Mouse (Mus musculus): Measurements from ENCODE around the gene Plk5. TPM values are rescaled to one million over a fixed set of nuclear protein-coding genes. Genes with fewer than 3 reads are reported as not detected.

Gene Plk5
- polyA plus RNA-seq, 1 experiment from 2014 or later: not detected

DNA sequence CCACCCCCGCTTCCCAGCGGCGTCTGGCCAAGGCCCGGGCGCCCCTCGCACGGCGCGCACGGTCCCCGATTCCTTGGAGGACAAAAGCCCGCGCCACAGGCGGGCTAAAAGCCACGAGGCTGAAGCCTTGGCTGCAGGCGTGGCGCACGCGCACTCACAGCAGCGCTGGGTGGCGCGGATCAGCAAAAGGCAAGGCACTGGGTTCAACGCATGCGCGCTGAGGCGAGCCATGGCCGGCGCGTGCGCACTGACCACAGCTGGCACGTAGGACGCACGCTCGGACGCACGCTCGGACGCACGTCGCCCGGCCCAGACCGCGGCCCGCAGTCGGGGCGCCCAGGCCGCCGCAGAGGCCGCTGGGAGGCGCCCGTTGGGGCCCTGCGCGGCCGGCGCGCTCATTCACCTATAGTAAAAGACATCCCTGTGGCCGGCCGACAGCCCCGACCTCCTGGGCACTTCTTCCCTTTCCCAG is 42.5 kb downstream of the Plk5 start:
- Histone ChIP-seq H3K36me3 (ENCODE audit: inconsistent target) (peaks cover 37% of the 10 kb centered on the region), H3K4me3 (ENCODE audit: inconsistent target) (peak overlapping the region; percentile 32; the same call in 1 of the 2 replicates), H3K79me2 (ENCODE audit: inconsistent target) (peaks cover 38% of the 10 kb centered on the region), H3K27ac (peak overlapping the region; percentile 71)
- under 1% methylated on average over 57 of the region's 59 CpGs for WGBS (ENCODE audit: missing documents)

GRCm38 (mm10) chr10:80399191-80399972 is 43.1 kb downstream of the Plk5 start, which contains the start of gene Mbd3:
Gene Mbd3 (minus strand): TSS chr10:80399550.
- Histone ChIP-seq H3K27ac (peak within 1 kb of the TSS; percentile 84), H3K36me3 (ENCODE audit: inconsistent target) (peaks cover 36% of the 10 kb centered on the region), H3K4me3 (ENCODE audit: inconsistent target) (peak within 1 kb of the TSS; percentile 52), H3K79me2 (ENCODE audit: inconsistent target) (peaks cover 44% of the 10 kb centered on the region)
- under 1% methylated on average over 68 of the region's 82 CpGs for WGBS (ENCODE audit: missing documents)

DNA sequence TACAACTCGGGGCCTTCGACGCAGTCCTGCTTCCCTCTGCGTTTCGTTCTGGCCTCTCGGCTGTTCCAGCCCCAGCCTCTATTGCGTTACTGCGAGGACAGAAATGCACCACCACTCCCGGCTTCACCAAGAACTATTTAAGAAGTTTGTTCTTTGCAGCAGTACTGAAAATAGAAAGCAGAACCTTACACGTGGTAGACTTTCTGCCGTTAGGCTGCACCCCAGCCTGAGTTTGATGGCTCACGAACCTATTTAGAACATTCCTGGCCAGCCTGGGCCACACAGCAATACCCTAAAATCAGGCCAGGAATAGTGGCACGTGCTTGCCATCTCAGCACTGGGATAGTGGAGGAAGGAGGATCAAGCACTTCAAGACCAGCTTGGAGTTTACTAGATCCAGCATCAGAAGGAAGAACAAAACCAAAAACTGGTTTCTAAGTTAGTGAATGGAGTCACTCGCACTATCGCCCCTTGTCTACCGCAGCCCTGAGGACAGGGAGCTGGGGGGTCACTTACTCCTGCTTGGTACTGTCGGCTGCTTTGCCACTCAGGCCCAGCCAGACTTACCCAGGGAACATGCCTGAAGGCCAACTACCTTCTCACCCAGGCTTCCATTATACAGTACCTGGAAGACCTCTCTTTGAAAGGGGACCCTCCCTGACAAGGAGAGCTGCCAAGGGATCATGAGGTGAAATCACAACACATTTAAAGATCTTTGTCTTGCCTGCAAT is 43.9 kb downstream of the Plk5 start:
- H3K4me3 ChIP-seq (ENCODE audit: inconsistent target): peak overlapping the region; percentile 52
- peak overlapping the region; percentile 84 for H3K27ac ChIP-seq
- 10% methylated on average over 16 of the region's 17 CpGs for WGBS (ENCODE audit: missing documents)
- peaks cover 28% of the 10 kb centered on the region for H3K36me3 ChIP-seq (ENCODE audit: inconsistent target)
- peaks cover 51% of the 10 kb centered on the region for H3K79me2 ChIP-seq (ENCODE audit: inconsistent target)

DNA sequence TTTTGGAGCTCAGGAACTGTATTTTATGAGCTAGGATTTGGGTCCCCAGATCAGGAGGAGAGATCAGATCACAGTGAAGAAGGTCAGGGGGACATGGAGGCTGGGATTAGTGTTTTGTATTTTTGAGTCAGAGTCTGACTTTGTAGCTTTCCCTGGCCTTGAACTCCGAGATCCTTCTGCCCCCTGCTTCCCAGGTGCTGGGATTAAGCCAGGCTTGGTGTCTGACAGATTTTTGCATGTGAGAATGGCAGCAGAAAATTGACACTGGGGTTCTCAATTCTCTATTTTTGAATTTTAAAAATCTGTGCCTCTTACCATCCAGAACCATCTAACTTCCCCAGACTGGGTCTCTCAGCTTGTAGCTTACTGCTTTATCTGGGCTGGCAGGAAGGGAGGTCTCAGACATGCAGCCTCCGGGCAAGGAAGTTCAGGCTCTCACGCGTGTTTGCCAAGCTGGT is 44.5 kb downstream of the Plk5 start:
- 56% methylated on average over 4 of the region's 4 CpGs for WGBS (ENCODE audit: missing documents)
- H3K36me3 ChIP-seq (ENCODE audit: inconsistent target): peaks cover 24% of the 10 kb centered on the region
- H3K27ac ChIP-seq: peak overlapping the region; percentile 84
- H3K4me3 ChIP-seq (ENCODE audit: inconsistent target): peak overlapping the region; percentile 52; the same call in 1 of the 2 replicates
- peaks cover 51% of the 10 kb centered on the region for H3K79me2 ChIP-seq (ENCODE audit: inconsistent target)

- WGBS (ENCODE audit: missing documents): 92% methylated on average over 4 of the region's 4 CpGs
- H3K36me3 ChIP-seq (ENCODE audit: inconsistent target): peaks cover 24% of the 10 kb centered on the region
- H3K4me3 ChIP-seq (ENCODE audit: inconsistent target): no peak overlapping the region
- H3K27ac ChIP-seq: no peak overlapping the region
- peaks cover 36% of the 10 kb centered on the region for H3K79me2 ChIP-seq (ENCODE audit: inconsistent target)
These were observed 46.9 kb downstream of the Plk5 start for GRCm38 (mm10) chr10:80403044-80403692.

- peaks cover 33% of the 10 kb centered on the region for H3K79me2 ChIP-seq (ENCODE audit: inconsistent target)
- H3K27ac ChIP-seq: no peak overlapping the region
- H3K36me3 ChIP-seq (ENCODE audit: inconsistent target): peaks cover 24% of the 10 kb centered on the region
- WGBS (ENCODE audit: missing documents): 48% methylated on average over 10 of the region's 10 CpGs
- H3K4me3 ChIP-seq (ENCODE audit: inconsistent target): peak overlapping the region; percentile 100
These were observed 49.4 kb downstream of the Plk5 start for GRCm38 (mm10) chr10:80405481-80406173.

GRCm38 (mm10) chr10:80406684-80407501 is 50.6 kb downstream of the Plk5 start, which contains the start of gene Uqcr11:
Gene Uqcr11 (minus strand): TSS chr10:80406830.
- H3K36me3 ChIP-seq (ENCODE audit: inconsistent target): peaks cover 21% of the 10 kb centered on the region
- under 1% methylated on average over 27 of the region's 27 CpGs for WGBS (ENCODE audit: missing documents)
- H3K27ac ChIP-seq: peak within 1 kb of the TSS; percentile 61
- peak within 1 kb of the TSS; percentile 100 for H3K4me3 ChIP-seq (ENCODE audit: inconsistent target)
- peaks cover 33% of the 10 kb centered on the region for H3K79me2 ChIP-seq (ENCODE audit: inconsistent target)

- Histone ChIP-seq H3K27ac (no peak overlapping the region), H3K36me3 (ENCODE audit: inconsistent target) (peaks cover 13% of the 10 kb centered on the region), H3K4me3 (ENCODE audit: inconsistent target) (no peak overlapping the region), H3K79me2 (ENCODE audit: inconsistent target) (peaks cover 33% of the 10 kb centered on the region)
- 54% methylated on average over 4 of the region's 4 CpGs for WGBS (ENCODE audit: missing documents)
These were observed 51.7 kb downstream of the Plk5 start for GRCm38 (mm10) chr10:80407924-80408323.

- H3K4me3 ChIP-seq (ENCODE audit: inconsistent target): no peak overlapping the region
- H3K27ac ChIP-seq: no peak overlapping the region
- H3K36me3 ChIP-seq (ENCODE audit: inconsistent target): peaks cover 24% of the 10 kb centered on the region; the same call in 1 of the 2 replicates
- WGBS (ENCODE audit: missing documents): 89% methylated on average over 43 of the region's 44 CpGs
- H3K79me2 ChIP-seq (ENCODE audit: inconsistent target): no peaks in the 10 kb centered on the region
These were observed 56.6 kb downstream of the Plk5 start for GRCm38 (mm10) chr10:80412656-80413541.

Other genes with a start within 250 kb of the Plk5 start
- gene Stk11, start 240.7 kb upstream of the Plk5 start, polyA plus RNA-seq (2018): 72.6 to 106 TPM (median 79.6 TPM) in 3 replicates
- gene Atp5d, start 217.8 kb upstream of the Plk5 start, polyA plus RNA-seq (2018): 68.4 to 213 TPM (median 169 TPM) in 3 replicates
- gene Cbarp, start 215.6 kb upstream of the Plk5 start, polyA plus RNA-seq (2018): 1.9 to 3.0 TPM (median 2.4 TPM) in 3 replicates
- gene Midn, start 208.2 kb upstream of the Plk5 start, polyA plus RNA-seq (2018): 16.3 to 36.3 TPM (median 20.3 TPM) in 3 replicates
- gene Cirbp, start 190.5 kb upstream of the Plk5 start, polyA plus RNA-seq (2018): 17.6 to 31.0 TPM (median 19.0 TPM) in 3 replicates
- 4.4 to 19.3 TPM (median 13.3 TPM) in 3 replicates for gene 1600002K03Rik, start 183.5 kb upstream of the Plk5 start, polyA plus RNA-seq (2018)
- 0.11 to 0.29 TPM (median 0.26 TPM) in 3 replicates for gene Efna2, start 177.0 kb upstream of the Plk5 start, polyA plus RNA-seq (2018)
- gene Mum1, start 130.0 kb upstream of the Plk5 start, polyA plus RNA-seq (2018): 5.1 to 14.8 TPM (median 7.6 TPM) in 3 replicates
- 31.2 to 113 TPM (median 79.8 TPM) in 3 replicates for gene Ndufs7, start 107.3 kb upstream of the Plk5 start, polyA plus RNA-seq (2018)
- 8.2 to 24.0 TPM (median 13.8 TPM) in 3 replicates for gene Gamt, start 95.4 kb upstream of the Plk5 start, polyA plus RNA-seq (2018)
- 75.1 to 96.3 TPM (median 76.2 TPM) in 3 replicates for gene Dazap1, start 95.0 kb upstream of the Plk5 start, polyA plus RNA-seq (2018)
- 1,044 to 2,135 TPM (median 1,962 TPM) in 3 replicates for gene Rps15, start 64.0 kb upstream of the Plk5 start, polyA plus RNA-seq (2018)
- gene Apc2, start 60.5 kb upstream of the Plk5 start, polyA plus RNA-seq (2018): 0.03 to 0.13 TPM (median 0.06 TPM) in 3 replicates
- gene 2310011J03Rik, start 35.9 kb upstream of the Plk5 start, polyA plus RNA-seq (2018): 20.5 to 43.3 TPM (median 41.4 TPM) in 3 replicates
- gene Pcsk4, start 27.0 kb upstream of the Plk5 start, polyA plus RNA-seq (2018): 0.36 to 0.99 TPM (median 0.64 TPM) in 3 replicates
- 0.14 to 0.42 TPM (median 0.14 TPM) in 3 replicates for gene Reep6, start 26.5 kb upstream of the Plk5 start, polyA plus RNA-seq (2018)
- 4.7 to 10.2 TPM (median 8.1 TPM) in 3 replicates for gene Adamtsl5, start 8.0 kb upstream of the Plk5 start, polyA plus RNA-seq (2018)
- 4.1 to 6.2 TPM (median 6.0 TPM) in 3 replicates for gene Mex3d, start 31.2 kb downstream of the Plk5 start, polyA plus RNA-seq (2018)
- gene Mbd3, start 43.1 kb downstream of the Plk5 start, polyA plus RNA-seq (2018): 64.4 to 92.6 TPM (median 64.4 TPM) in 3 replicates
- 150 to 306 TPM (median 241 TPM) in 3 replicates for gene Uqcr11, start 50.4 kb downstream of the Plk5 start, polyA plus RNA-seq (2018)
- gene Tcf3, start 77.2 kb downstream of the Plk5 start, polyA plus RNA-seq (2018): 9.2 to 21.5 TPM (median 17.0 TPM) in 3 replicates
- not detected in 3 replicates for gene Onecut3, start 138.4 kb downstream of the Plk5 start, polyA plus RNA-seq (2018)
- gene Atp8b3, start 182.7 kb downstream of the Plk5 start, polyA plus RNA-seq (2018): 0.05 TPM in 1 of 3 replicates, not detected in the others
- gene Rexo1, start 205.1 kb downstream of the Plk5 start, polyA plus RNA-seq (2018): 14.2 to 19.1 TPM (median 18.5 TPM) in 3 replicates
- gene Klf16, start 220.9 kb downstream of the Plk5 start, polyA plus RNA-seq (2018): 3.4 to 12.6 TPM (median 6.0 TPM) in 3 replicates
- 11.7 to 58.2 TPM (median 51.7 TPM) in 3 replicates for gene Abhd17a, start 233.9 kb downstream of the Plk5 start, polyA plus RNA-seq (2018)
- 34.4 to 66.1 TPM (median 53.0 TPM) in 3 replicates for gene Scamp4, start 246.4 kb downstream of the Plk5 start, polyA plus RNA-seq (2018)
- gene Adat3, start 246.4 kb downstream of the Plk5 start, polyA plus RNA-seq (2018): 0.60 to 3.8 TPM (median 2.4 TPM) in 3 replicates
- gene Gm49322, start 249.6 kb downstream of the Plk5 start, polyA plus RNA-seq (2018): 0.44 to 1.1 TPM in 2 of 3 replicates, not detected in the other

All from macrophage (primary cell).